Mouse (Mus musculus) neutrophil, adult 5-6 weeks (primary cell): ENCODE data around the gene Adamts1. TPM values are rescaled to one million over a fixed set of nuclear protein-coding genes. Genes with fewer than 3 reads are reported as not detected.

Experiments used
- ATAC-seq: fragments of 151-379, 151-347 bp; 2 replicates; pipeline ENCODE4 v1.8.0; 2017; ENCODE audit warnings: mild to moderate bottlenecking, moderate TSS enrichment; ENCODE audit not compliant: insufficient number of reproducible peaks, poor library complexity, low FRiP score, severe bottlenecking; ENCODE audit errors: extremely low read depth
- total RNA-seq: library from RNA; stranded (forward); fragments of 200-1000 nt; gene quantifications from 2 replicates; pipeline ENCODE4 v1.2.3, GENCODE M21; 2017

Gene Adamts1
- not detected in 2 replicates for total RNA-seq

GRCm38 (mm10) chr16:85802954-85803353 is at the start of gene Adamts1:
TSS of gene Adamts1 (minus strand) at chr16:85803113.
- ATAC-seq, result no peak

GRCm38 (mm10) chr16:85827066-85827465 is 24.2 kb upstream of the Adamts1 start:
- ATAC-seq, result no peak

GRCm38 (mm10) chr16:85822330-85822916 is 19.5 kb upstream of the Adamts1 start:
- no peak for ATAC-seq

GRCm38 (mm10) chr16:85819808-85820458 is 17.0 kb upstream of the Adamts1 start:
- ATAC-seq, result no peak

- ATAC-seq, result no peak
Measured at GRCm38 (mm10) chr16:85814116-85814515, 11.2 kb upstream of the Adamts1 start.

GRCm38 (mm10) chr16:85807626-85808025 is 4.7 kb upstream of the Adamts1 start:
- no peak for ATAC-seq

GRCm38 (mm10) chr16:85807072-85807471 is 4.2 kb upstream of the Adamts1 start:
- ATAC-seq, result no peak

GRCm38 (mm10) chr16:85805581-85805980 is 2.7 kb upstream of the Adamts1 start:
- no peak for ATAC-seq

GRCm38 (mm10) chr16:85803613-85804551 is 969 bp upstream of the Adamts1 start:
- no peak for ATAC-seq

- ATAC-seq, result no peak
Measured at GRCm38 (mm10) chr16:85801971-85802811, 722 bp downstream of the Adamts1 start.

GRCm38 (mm10) chr16:85801252-85801651 is 1.7 kb downstream of the Adamts1 start:
- ATAC-seq, result no peak

GRCm38 (mm10) chr16:85800691-85801090 is 2.2 kb downstream of the Adamts1 start:
- ATAC-seq, result no peak

GRCm38 (mm10) chr16:85799971-85800370 is 2.9 kb downstream of the Adamts1 start:
- ATAC-seq, result no peak

- ATAC-seq, result no peak
Measured at GRCm38 (mm10) chr16:85798334-85798733, 4.6 kb downstream of the Adamts1 start.

- no peak for ATAC-seq
Measured at GRCm38 (mm10) chr16:85797161-85797560, 5.8 kb downstream of the Adamts1 start.

GRCm38 (mm10) chr16:85795731-85796130 is 7.2 kb downstream of the Adamts1 start:
- no peak for ATAC-seq

GRCm38 (mm10) chr16:85793166-85793830 is 9.6 kb downstream of the Adamts1 start:
- ATAC-seq, result no peak

- no peak for ATAC-seq
Measured at GRCm38 (mm10) chr16:85781076-85781475, 21.8 kb downstream of the Adamts1 start.
